Mouse (Mus musculus) forebrain, embryonic 10.5 days (tissue): ENCODE data around the gene Cwh43. TPM values are rescaled to one million over a fixed set of nuclear protein-coding genes. Genes with fewer than 3 reads are reported as not detected.

Experiments used
- DNase-seq: peaks from one replicate; pipeline ENCODE4 v3.0.0-alpha.2; 2017; ENCODE audit warnings: low spot score; ENCODE audit errors: extremely low spot score
- H3K27ac ChIP-seq: fragments of 300-500 bp; sonication (generic); 2 replicates; pipeline ENCODE4 v1.5.1; 2016; ENCODE audit warnings: mild to moderate bottlenecking
- H3K27me3 ChIP-seq: fragments of 300-500 bp; sonication (generic); 2 replicates; pipeline ENCODE4 v1.6.1; 2016; ENCODE audit warnings: mild to moderate bottlenecking; ENCODE audit not compliant: poor library complexity, severe bottlenecking
- H3K36me3 ChIP-seq: fragments of 300-500 bp; sonication (generic); replicated peaks from 2 replicates; pipeline ENCODE4 v1.6.1; 2016; ENCODE audit warnings: mild to moderate bottlenecking, moderate library complexity
- H3K4me1 ChIP-seq: fragments of 300-500 bp; sonication (generic); 2 replicates; pipeline ENCODE4 v1.6.1; 2016
- H3K4me3 ChIP-seq: fragments of 300-500 bp; sonication (generic); 2 replicates; pipeline ENCODE4 v1.5.1; 2016; ENCODE audit warnings: mild to moderate bottlenecking, moderate library complexity
- H3K9me3 ChIP-seq: fragments of 300-500 bp; sonication (generic); 2 replicates; pipeline ENCODE4 v1.6.1; 2016; ENCODE audit warnings: mild to moderate bottlenecking, moderate library complexity
- WGBS: fragments of 180-500 bp; shearing (Covaris S2); methylation state at CpG from one replicate; pipeline ENCODE4 v1.1.7; 2016; 5-methylcytosine and 5-hydroxymethylcytosine counted together
- polyA plus RNA-seq: library from polyadenylated mRNA; unstranded; fragments of >200 nt; fragmentation: Nextera tagmentation; extraction: Ambion mirVana; gene quantifications from 2 replicates; pipeline ENCODE4 v1.2.1, GENCODE M21; 2016

Cwh43 gene
- polyA plus RNA-seq, 1 experiment from 2014 or later: not detected

DNA sequence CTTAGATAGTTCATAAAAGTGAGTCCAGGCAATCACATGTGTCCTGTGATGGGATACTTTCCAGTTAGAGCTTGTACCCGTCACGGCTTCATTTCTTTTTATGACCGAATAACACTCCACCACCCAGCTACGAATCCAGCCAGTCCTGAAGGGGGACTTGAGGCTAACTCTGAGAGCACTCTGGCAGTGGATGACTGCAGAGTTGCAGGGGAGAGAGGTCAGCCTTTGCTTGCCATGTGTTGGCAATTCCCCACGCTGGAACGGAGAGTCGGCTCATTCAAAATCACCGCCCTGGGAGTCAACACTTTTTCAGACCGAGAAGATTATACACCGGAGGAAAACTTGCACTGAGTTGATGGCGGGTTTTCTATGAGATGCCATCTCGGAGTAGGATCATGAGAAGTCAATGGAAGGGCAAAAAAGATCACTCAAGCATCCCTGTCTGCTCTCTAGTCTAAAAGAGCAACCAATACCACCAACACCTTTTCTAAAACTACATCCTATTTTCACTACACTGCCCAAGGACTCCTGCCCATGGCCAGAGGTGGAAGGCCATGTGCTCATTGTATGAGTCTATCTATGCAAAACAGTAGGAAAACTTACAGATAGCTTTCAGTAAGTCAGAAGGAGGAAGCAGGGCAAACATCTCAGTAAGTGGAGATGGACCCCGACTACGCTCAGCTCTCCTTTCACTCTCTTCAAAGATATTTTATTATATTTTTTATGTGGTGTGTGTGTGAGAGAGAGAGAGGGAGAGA lies 2.4 kb upstream of the Cwh43 start:
- 91% methylated on average over 14 of the region's 14 CpGs for WGBS
- H3K27me3 ChIP-seq: peaks cover 51% of the 10 kb centered on the region
- H3K4me1 ChIP-seq: peaks cover 16% of the 10 kb centered on the region
- H3K4me3 ChIP-seq: no peak overlapping the region
- no peaks in the 10 kb centered on the region for H3K36me3 ChIP-seq
- no peaks in the 10 kb centered on the region for H3K9me3 ChIP-seq
- DNase-seq: no peak
- H3K27ac ChIP-seq: no peak overlapping the region

DNA sequence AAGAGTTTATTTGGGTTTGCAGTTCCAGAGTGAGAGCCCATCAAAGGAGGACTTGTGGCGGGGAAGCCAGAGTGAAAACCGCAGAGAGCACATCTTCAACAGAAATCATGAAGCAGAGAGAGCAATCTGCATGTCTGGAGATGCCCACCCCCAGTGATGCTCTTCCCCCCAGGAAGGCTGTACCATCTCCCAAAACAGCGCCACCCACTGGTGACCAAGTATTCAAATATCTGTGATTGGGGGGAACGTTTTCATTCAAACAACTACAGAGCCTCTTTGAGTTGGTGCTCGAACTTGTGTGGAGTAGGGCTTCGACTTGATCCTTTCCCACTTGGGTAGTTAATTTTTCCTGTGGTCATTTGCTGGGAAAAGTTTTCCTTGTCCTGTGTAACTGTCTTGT lies 1.1 kb upstream of the Cwh43 start:
- no peaks in the 10 kb centered on the region for H3K9me3 ChIP-seq
- 79% methylated on average over 6 of the region's 6 CpGs for WGBS
- no peak for DNase-seq
- H3K27ac ChIP-seq: no peak overlapping the region
- peaks cover 51% of the 10 kb centered on the region for H3K27me3 ChIP-seq
- H3K36me3 ChIP-seq: no peaks in the 10 kb centered on the region
- H3K4me1 ChIP-seq: peaks cover 16% of the 10 kb centered on the region
- H3K4me3 ChIP-seq: no peak overlapping the region

DNA sequence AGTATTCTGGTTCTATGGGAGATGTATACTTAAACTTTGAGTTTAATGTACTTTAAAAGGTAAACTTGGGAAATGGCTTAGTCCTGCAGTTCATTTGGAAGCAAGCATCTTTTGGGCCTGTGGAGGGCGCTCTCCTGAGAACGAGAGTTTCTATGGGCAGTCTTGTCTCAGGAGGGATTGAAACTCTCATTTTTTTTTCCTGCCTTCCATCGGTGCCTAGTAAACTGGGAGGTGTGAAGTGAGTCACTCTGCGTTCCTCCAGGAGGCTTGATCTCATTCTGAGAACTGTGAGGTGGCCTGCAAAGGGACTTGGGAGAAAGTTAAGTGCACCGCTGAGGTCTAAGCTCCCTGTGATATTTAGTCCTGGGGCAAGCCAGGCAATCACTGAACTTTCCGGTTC lies 986 bp downstream of the Cwh43 start:
- H3K4me1 ChIP-seq: peaks cover 10% of the 10 kb centered on the region
- H3K27me3 ChIP-seq: peaks cover 55% of the 10 kb centered on the region
- no peak overlapping the region for H3K4me3 ChIP-seq
- no peak for DNase-seq
- H3K9me3 ChIP-seq: no peaks in the 10 kb centered on the region
- H3K36me3 ChIP-seq: no peaks in the 10 kb centered on the region
- WGBS: 45% methylated on average over 6 of the region's 6 CpGs
- H3K27ac ChIP-seq: no peak overlapping the region

DNA sequence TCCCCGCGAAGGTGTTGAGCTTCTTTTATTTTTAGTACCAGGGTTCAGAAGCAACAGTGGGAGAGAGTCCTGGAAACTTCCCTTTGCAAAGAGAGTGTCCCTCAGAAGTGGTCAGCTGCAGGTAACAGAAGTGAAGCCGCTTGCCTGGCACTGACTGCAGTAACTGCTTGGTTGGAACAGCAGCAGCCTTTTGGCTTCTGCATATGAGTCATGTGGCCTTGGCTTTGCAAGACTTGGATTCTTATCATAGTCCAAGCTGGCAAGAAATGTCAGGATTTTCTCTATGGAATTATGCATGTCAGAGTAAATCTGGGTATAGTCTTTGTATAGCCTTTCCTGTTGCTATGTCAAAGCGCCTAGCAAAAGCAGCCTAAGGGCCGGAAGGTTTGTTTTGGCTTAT lies 4.1 kb downstream of the Cwh43 start:
- Histone ChIP-seq H3K4me1 (peaks cover 14% of the 10 kb centered on the region), H3K36me3 (no peaks in the 10 kb centered on the region), H3K9me3 (no peaks in the 10 kb centered on the region), H3K27me3 (peaks cover 37% of the 10 kb centered on the region), H3K27ac (no peak overlapping the region), H3K4me3 (no peak overlapping the region)
- no peak for DNase-seq
- 87% methylated on average over 5 of the region's 5 CpGs for WGBS

DNA sequence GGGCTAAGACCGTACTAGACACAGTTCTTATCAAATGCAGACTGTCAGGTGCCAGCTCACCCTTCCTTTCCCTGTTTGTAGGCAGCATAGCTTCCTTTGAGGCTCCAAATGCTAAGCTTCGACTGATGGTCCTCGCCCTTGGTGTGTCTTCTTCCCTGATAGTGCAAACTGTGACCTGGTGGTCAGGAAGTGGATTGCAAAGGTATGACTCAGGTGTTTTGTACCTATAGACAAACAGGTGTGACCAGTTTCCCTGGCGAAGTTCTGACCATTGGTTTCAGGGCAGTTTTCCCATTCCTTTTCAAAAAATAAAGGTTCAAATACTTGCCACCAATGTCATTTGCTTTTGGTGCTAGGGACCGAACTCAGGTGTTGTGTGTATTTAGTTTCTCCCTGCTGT lies 5.9 kb downstream of the Cwh43 start:
- Histone ChIP-seq H3K27me3 (peaks cover 19% of the 10 kb centered on the region), H3K4me1 (peaks cover 8% of the 10 kb centered on the region), H3K4me3 (no peak overlapping the region), H3K9me3 (no peaks in the 10 kb centered on the region), H3K27ac (no peak overlapping the region), H3K36me3 (no peaks in the 10 kb centered on the region)
- WGBS: 84% methylated on average over 5 of the region's 5 CpGs
- no peak for DNase-seq

DNA sequence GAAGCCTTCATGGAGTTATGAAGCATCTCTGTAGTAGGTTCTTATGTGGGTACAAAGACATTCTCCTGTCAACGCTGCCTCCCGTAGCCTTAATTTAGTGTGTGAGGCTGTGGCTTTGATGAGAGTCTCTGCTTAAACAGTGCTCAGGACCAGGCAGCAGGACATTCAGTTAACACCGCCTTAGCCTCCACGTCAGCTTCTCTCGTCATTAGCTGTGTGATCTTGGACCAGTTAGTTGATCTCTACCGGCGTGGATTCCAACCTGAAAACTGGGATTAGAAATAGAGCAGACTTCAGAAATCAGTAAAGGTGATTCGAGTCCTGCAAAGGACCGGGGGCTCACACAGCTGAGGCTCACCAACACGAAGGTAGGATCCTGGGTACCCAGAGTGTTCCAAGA lies 8.3 kb downstream of the Cwh43 start:
- H3K27ac ChIP-seq: no peak overlapping the region
- H3K27me3 ChIP-seq: peaks cover 4% of the 10 kb centered on the region; the same call in 1 of the 2 replicates
- no peak overlapping the region for H3K4me3 ChIP-seq
- 86% methylated on average over 10 of the region's 10 CpGs for WGBS
- peaks cover 8% of the 10 kb centered on the region for H3K4me1 ChIP-seq
- no peaks in the 10 kb centered on the region for H3K9me3 ChIP-seq
- no peak for DNase-seq
- no peaks in the 10 kb centered on the region for H3K36me3 ChIP-seq

DNA sequence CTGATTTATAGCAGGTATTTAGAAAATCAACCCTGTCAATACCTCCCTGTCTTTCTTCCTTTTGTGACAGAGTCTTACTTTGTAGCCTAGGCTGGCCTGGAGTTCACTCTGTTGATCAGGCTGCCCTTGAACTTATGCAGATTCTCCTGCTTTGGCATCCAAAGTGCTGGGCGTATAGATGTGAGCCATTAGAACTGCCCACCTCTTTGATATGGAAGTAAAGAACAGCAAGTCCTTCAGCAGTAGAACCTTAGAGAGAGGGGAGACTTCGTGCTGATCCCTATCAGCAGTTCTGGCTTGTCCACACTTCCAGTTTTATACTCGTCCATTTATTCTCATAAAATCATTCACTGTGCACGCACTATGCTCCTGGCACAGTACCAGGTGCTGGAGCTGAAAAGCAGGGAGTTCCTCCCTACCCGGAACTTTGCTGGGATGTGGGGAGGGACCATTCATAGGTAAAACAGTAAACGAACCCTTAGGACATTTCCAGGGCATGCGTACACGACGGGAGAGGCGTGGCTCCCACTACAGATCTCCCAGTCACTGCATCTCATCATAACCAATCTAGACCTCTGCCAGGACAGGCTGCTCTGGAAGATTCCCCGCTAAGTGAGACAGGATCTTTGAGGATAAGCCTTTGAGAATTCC lies 13.3 kb downstream of the Cwh43 start:
- no peak overlapping the region for H3K4me3 ChIP-seq
- WGBS: 74% methylated on average over 11 of the region's 11 CpGs
- DNase-seq: no peak
- H3K27ac ChIP-seq: no peak overlapping the region
- no peaks in the 10 kb centered on the region for H3K27me3 ChIP-seq
- H3K9me3 ChIP-seq: no peaks in the 10 kb centered on the region
- H3K36me3 ChIP-seq: no peaks in the 10 kb centered on the region
- H3K4me1 ChIP-seq: peaks cover 8% of the 10 kb centered on the region

DNA sequence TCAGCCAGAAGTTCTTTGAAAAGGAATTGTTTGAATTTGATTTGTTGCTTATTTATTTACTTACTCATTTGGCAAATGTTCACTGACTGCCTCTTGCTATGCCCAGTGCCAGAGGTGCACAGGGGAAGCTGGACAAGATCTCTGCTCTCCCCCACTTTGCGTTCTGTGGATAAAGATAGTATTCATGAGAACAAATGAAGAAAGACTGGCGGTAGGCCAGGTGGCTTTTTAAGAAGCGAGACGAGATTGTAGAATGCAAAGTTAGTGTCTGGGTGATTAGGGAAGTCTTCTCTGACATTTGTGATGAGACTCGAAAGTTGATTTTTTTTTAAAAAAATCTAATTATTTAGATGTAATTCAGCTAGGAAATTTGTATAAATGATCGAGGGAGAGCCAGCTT lies 20.9 kb downstream of the Cwh43 start:
- no peak overlapping the region for H3K27ac ChIP-seq
- H3K36me3 ChIP-seq: no peaks in the 10 kb centered on the region
- H3K27me3 ChIP-seq: no peaks in the 10 kb centered on the region
- 85% methylated on average over 6 of the region's 6 CpGs for WGBS
- 0 out of 2 replicates have a peak, but pooled peaks cover 3% of the 10 kb centered on the region for H3K4me1 ChIP-seq
- no peak for DNase-seq
- no peak overlapping the region for H3K4me3 ChIP-seq
- no peaks in the 10 kb centered on the region for H3K9me3 ChIP-seq

DNA sequence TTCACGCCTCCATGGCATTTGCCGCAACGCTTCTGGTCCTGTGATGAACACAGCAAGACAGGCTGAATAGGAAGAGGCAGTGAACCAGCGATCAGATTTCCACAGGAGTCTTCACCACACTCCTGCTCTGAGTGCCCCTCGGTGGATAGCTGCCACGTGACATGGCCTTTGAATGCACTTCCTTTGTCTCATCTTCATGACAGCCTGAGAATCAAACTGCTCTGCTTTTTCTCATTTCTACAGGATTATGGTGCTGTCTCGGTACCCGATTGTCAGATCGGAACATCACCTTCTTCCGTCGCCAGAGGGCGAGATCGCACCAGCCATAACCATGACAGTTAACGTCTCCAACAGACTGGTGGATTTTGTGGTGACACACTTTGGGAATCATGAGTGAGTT lies 25.7 kb downstream of the Cwh43 start:
- peak; percentile 67 for DNase-seq
- 27% methylated on average over 14 of the region's 14 CpGs for WGBS
- Histone ChIP-seq H3K9me3 (no peaks in the 10 kb centered on the region), H3K27ac (no peak overlapping the region), H3K4me1 (0 out of 2 replicates have a peak, but pooled peaks cover 3% of the 10 kb centered on the region), H3K4me3 (no peak overlapping the region), H3K27me3 (no peaks in the 10 kb centered on the region), H3K36me3 (no peaks in the 10 kb centered on the region)

DNA sequence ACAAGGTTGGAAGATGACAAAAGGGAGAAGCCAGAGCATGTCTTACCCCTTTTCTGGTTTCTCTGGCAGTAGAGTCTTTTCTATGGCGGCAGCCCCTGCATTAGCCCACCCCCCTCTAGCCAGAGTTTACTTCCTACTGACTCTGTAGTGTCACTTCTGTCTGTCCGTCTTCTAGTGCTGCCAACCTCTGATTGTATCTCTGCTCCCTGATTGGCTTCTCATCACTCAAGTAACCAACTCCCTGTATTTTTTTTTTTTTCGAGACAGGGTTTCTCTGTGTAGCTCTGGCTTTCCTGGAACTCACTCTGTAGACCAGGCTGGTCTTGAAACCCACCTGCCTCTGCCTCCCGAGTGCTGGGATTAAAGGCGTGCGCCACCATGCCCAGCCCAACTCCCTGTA lies 26.9 kb downstream of the Cwh43 start:
- no peak for DNase-seq
- H3K9me3 ChIP-seq: no peaks in the 10 kb centered on the region
- 0 out of 2 replicates have a peak, but pooled peaks cover 3% of the 10 kb centered on the region for H3K4me1 ChIP-seq
- no peaks in the 10 kb centered on the region for H3K27me3 ChIP-seq
- no peak overlapping the region for H3K4me3 ChIP-seq
- 83% methylated on average over 6 of the region's 6 CpGs for WGBS
- H3K36me3 ChIP-seq: no peaks in the 10 kb centered on the region
- H3K27ac ChIP-seq: no peak overlapping the region

DNA sequence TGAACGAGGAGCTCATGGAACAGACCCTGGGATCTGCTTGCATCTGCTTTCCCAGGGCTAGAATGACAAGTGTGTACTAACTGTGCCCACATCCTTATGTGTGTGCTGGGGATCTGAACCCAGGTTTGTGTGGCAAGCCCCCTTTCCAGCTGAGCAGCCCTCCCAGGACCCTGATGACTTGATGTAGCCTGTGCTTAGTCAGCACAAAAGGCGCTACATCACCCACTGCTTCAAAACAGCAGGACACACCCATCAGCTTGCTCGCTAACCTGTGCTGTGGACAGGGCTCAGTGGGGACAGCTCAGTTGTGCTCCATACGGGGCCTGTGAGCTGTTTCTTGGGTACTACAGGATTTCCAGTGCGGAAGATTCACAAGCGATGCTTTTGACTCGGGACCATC lies 28.9 kb downstream of the Cwh43 start:
- 81% methylated on average over 7 of the region's 7 CpGs for WGBS
- H3K9me3 ChIP-seq: no peaks in the 10 kb centered on the region
- H3K27me3 ChIP-seq: no peaks in the 10 kb centered on the region
- no peak overlapping the region for H3K4me3 ChIP-seq
- DNase-seq: no peak
- no peaks in the 10 kb centered on the region for H3K36me3 ChIP-seq
- 0 out of 2 replicates have a peak, but pooled peaks cover 3% of the 10 kb centered on the region for H3K4me1 ChIP-seq
- no peak overlapping the region for H3K27ac ChIP-seq

DNA sequence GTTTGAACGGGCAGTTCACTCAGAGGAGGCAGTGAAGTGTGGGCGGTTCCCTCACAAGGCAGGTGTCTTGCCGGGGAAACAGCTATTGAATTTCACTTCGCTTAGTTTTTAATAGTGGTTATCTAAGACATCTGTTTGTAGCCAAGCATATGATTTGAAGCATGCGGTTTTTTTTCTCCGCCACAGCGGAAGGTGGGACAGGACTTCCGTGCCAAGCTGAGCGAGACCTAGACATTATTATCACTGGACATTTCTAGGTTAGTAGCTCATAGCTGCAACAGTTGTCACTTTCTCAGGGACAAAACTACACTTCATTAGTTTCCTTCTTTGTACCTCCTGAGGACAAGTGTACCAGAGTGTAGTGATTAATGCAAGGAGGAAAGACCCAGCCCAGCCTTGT lies 36.3 kb downstream of the Cwh43 start:
- Histone ChIP-seq H3K9me3 (no peaks in the 10 kb centered on the region), H3K4me3 (no peak overlapping the region), H3K27me3 (no peaks in the 10 kb centered on the region), H3K36me3 (no peaks in the 10 kb centered on the region), H3K4me1 (no peaks in the 10 kb centered on the region), H3K27ac (no peak overlapping the region)
- no peak for DNase-seq
- WGBS: 85% methylated on average over 9 of the region's 9 CpGs

DNA sequence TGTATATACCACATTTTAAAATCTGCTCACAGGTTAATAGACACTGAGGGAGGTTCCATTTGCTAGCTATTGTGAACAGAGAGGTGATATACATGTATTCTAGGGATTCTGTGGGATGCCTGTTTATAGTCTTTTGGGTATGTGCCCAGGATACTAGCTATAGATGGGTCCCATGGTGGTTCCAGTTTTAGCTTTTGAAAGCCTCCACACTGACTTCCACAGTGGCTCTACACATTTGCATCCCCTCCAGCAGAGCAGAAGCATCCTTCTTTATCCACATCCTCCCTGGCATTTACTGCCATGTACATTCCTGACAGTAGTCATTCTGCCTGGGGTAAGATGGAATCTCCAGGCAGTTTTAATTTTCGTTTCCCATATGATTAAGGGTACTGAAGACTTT lies 44.4 kb downstream of the Cwh43 start:
- no peaks in the 10 kb centered on the region for H3K9me3 ChIP-seq
- no peak overlapping the region for H3K27ac ChIP-seq
- no peak for DNase-seq
- no peaks in the 10 kb centered on the region for H3K27me3 ChIP-seq
- peaks cover 9% of the 10 kb centered on the region for H3K4me1 ChIP-seq
- WGBS: 79% methylated on average over 1 of the region's 1 CpGs
- H3K36me3 ChIP-seq: no peaks in the 10 kb centered on the region
- no peak overlapping the region for H3K4me3 ChIP-seq
